Mouse (Mus musculus): ENCODE data around the gene Galr2.

DNA sequence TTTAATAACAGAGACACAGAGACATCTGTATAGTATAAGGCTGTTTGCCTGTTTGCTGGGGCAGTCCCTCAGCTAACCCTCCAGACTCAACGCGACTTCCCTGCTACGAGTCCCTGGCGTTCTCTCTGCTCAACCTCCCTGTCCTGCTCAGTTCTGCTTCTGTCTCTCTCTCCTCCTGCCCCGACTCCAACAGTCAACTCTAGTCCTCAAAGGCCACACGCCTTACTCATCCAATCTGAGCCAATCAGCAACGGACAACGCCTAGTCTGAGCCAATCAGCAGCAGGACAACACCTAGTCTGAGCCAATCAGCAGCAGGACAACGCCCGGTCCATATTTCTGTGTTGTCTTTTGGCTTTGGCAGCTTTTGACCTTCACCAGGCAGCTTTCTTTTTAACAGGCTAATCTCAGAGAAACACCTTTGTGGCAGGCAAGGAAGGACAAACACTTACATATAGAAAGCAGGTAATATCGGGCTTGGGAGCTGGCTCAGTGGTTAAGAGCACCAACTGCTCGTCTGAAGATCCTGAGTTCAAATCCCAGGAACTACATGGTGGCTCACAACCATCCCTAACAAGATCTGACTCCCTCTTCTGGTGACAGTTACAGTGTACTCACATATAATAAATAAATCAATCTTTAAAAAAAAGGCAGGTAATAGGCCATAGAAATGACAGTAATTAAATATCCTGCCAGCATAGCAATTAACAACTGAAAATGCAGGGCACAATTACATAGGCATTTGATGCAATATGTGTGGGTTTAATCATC is 27.2 kb downstream of the Galr2 start:
- TF ChIP-seq CTCF (IDR thresholded peaks at IDR 0.05; ENCODE audit: control insufficient read depth, insufficient read depth, insufficient read length) (no peak), MYOG (IDR thresholded peaks at IDR 0.05; ENCODE audit: control insufficient read depth, extremely low read depth, insufficient read length) (no peak), USF1 (IDR thresholded peaks at IDR 0.05; ENCODE audit: low read depth) (no peak), CEBPB (IDR thresholded peaks at IDR 0.05; ENCODE audit: low read depth) (no peak), MYOD1 (IDR thresholded peaks at IDR 0.05; ENCODE audit: control insufficient read depth, insufficient read length, low read depth) (no peak)
